Mouse (Mus musculus): ENCODE results near the gene Slc43a2. TPM values are rescaled to one million over a fixed set of nuclear protein-coding genes. Genes with fewer than 3 reads are reported as not detected.

The Slc43a2 gene
- polyA plus RNA-seq, 2 experiments from 2014 or later = 17.3 to 27.2 TPM

DNA sequence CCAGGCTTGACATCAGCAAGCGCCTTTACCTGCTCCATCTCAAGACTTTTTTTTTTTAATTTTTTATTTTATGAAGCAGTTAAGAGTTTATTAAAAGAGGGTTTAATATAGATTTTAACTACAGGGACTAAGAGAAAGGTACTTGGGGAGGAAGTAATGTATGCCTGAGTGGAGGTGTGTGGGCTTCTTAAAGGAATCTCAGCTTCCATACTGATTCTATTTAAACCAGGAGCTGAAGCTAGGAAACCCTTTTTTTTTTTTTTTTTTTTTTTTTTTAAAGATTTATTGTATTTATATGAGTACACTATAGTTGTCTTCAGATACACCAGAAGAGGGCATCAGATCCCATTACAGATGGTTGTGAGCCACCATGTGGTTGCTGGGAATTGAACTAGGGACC lies 83.3 kb downstream of the Slc43a2 start:
- ATAC-seq = no peak

DNA sequence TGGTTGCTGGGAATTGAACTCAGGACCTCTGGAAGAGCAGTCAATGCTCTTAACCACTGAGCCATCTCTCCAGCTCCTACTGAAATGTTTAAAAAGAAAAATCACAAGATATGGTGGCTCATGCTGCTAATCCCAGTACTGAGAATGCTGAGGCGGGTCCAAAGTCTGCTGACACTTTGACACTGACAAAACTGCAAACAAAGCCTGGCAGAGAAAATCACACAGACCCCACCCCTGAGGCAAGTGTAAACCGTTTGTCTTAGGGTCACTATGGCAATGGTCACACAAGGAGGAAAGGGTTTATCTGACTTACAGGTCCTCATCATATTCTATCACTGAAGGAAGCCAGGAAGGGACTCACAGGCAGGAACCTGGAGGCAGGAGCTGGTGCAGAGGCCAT lies 84.1 kb downstream of the Slc43a2 start:
- ATAC-seq = no peak

DNA sequence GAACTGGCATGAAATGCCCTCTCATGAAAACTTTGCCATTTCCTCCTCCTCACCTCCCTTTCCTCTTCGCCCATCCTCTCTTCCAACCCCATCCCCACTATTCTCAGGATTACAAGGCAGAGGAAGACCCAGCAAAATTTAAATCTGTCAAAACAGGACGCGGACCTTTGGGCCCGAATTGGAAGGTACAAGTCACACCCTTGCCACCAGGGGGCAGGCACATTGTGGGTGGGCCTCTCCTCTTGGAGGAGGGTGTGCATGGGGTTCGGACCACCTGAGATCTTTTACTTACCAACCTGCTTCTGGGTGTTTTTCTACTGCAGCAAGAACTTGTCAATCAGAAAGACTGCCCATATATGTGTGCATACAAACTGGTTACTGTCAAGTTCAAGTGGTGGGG lies 87.6 kb downstream of the Slc43a2 start:
- ATAC-seq = no peak

DNA sequence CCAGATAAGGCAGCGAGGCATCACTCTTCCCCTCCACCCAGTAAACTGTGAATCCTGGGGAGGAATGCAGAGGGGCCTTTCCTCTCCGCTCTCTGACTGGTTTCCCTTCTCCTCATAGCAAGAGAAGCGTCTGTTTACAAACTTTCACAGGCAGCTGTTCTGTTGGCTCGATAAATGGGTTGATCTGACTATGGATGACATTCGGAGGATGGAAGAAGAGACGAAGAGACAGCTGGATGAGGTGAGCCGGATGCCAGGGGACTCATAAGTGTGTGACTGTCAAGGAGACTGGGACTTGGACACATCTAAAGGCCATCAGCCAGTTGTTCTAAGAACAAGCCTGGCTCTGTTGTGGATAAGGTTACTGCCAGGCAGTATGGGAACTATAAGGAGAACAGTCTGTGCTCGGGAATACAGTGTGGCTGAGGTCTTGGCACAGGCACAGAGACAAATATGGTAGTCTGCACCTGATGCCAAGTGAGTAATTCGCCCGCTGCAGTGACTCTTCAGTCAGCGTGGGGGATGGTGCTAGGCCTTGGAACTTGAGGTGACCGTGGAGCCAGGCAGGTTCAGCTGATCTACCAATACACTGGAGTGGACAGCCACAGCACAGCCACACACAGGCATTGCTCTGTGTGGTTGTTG lies 88.8 kb downstream of the Slc43a2 start:
- ATAC-seq = no peak

DNA sequence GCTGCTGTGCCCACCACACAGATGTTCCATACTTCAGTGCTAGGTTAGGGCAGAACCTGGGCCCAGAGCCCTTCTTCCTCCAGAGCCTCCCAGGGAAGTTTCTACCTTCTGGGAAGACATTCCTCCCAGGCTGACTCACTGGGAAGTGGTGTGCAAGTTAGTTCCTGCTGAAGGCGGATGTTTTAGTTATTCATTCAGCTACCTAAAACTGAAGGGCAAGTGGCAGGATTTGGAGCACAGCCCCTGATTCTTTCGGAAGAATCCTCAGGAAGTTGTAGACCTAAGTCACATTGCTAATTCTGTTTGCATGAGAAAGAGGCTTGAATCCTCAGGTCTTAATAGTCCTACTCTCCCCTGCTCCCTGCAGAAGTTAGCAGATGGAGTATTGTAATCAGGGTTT lies 89.9 kb downstream of the Slc43a2 start:
- ATAC-seq = no peak

DNA sequence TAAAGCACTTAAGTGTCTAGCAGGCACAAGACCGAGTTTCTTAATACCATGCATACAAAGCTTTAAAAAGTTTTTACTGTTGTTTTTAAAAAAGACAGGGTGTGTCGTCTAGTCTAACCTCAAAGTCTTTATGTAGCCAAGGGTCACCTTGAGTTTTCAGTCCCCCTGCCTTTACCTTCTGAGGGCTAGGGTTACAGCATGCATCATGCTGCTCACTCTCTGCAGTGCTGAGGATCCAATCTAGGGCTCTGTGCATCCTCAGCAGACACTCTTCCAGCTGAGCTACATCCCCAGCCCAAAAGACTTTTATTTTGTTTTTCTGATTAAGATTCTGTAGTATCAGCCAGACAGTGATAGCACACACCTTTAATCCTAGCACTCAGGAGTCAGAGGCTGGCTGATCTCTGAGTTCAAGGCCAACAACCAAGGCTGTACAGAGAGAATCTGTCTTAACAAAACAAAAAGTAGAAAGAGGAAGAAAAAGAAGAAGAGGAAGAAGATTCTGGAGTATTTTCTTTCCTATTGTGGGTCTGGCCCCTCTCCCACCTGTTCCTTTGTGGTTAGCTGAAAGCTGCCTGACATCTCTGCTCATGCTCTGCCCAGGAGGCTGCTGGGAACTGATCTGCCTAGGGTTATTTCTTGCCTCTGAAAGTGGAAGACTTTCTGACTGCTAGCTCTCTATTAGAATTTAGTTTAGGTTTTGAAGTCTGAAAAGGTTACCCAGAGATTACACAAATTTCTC lies 91.3 kb downstream of the Slc43a2 start:
- no peak for ATAC-seq

DNA sequence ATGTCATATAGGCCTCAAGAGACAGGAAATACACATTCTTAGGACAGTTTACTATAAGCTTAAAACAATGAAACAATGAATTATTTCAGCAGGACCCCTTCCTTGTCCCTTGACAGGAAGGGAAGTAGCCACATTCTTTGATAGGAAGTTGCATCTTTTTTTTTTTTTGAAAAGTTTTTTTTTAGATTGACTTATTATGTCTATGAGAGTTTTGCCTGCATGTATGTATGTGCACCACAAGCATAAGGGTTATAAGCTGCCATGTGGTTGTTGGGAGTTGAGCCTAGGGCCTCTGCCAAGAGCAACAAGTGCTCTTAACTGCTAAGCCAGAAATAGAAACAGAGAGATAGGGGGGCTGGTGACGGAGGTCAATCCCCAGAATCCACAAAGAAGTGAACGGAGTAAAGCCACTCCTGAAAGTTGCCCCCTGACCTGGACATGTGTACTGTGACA lies 92.6 kb downstream of the Slc43a2 start:
- ATAC-seq = no peak

DNA sequence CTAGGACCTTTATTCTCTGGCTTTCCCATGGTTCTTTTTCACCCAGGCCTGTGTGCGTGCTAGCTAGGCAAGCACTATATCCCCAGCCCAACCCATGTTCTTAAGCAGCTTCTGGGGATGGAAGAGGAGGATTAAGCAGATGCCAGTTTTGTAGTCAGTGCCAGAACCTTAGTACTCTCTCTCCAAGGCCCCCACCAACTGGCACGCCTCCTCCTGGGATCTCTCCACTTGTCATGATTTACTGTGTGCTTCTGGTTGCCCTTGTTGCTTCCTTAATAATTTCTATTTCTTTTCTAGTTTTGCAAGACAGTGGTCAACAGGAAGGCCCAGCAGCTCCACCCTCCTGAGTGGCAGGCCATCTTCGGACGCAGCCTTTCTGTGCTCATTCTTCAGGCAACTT lies 94.3 kb downstream of the Slc43a2 start:
- ATAC-seq = no peak

Other genes starting within 250 kb of the Slc43a2 start
- 100 to 1,000 TPM; 214 to 322 TPM for gene Rpa1, start 183.4 kb upstream of the Slc43a2 start, polyA plus RNA-seq (2017; shearing (Covaris generic))
- gene Smyd4, start 183.3 kb upstream of the Slc43a2 start, polyA plus RNA-seq (2017; shearing (Covaris generic)) = 10 to 100 TPM; 21.2 to 31.7 TPM
- gene Serpinf1, start 109.0 kb upstream of the Slc43a2 start, polyA plus RNA-seq (2017; shearing (Covaris generic)) = 1 to 10 TPM; 3.4 to 6.9 TPM
- under 1 TPM in 1 of 2 experiments, not detected in 1; 0.32 TPM for gene Serpinf2, start 92.1 kb upstream of the Slc43a2 start, polyA plus RNA-seq (2017; shearing (Covaris generic))
- 1 to 10 TPM; 6.3 to 9.9 TPM for gene Wdr81, start 77.0 kb upstream of the Slc43a2 start, polyA plus RNA-seq (2017; shearing (Covaris generic))
- 1 to 10 TPM; 8.8 to 9.0 TPM for gene Tlcd2, start 70.0 kb upstream of the Slc43a2 start, polyA plus RNA-seq (2017; shearing (Covaris generic))
- 10 to 100 TPM; 37.0 to 42.3 TPM for gene Prpf8, start 44.9 kb upstream of the Slc43a2 start, polyA plus RNA-seq (2017; shearing (Covaris generic))
- gene Rilp, start 21.6 kb upstream of the Slc43a2 start, polyA plus RNA-seq (2017; shearing (Covaris generic)) = under 1 TPM in 1 of 2 experiments, not detected in 1; 0.56 TPM
- gene Scarf1, start 18.2 kb upstream of the Slc43a2 start, polyA plus RNA-seq (2017; shearing (Covaris generic)) = under 1 TPM; 0.85 to 0.91 TPM
- gene Pitpna, start 56.4 kb downstream of the Slc43a2 start, polyA plus RNA-seq (2017; shearing (Covaris generic)) = 10 to 100 TPM; 22.1 to 42.5 TPM
- 100 to 1,000 TPM; 123 to 160 TPM for gene Inpp5k, start 99.3 kb downstream of the Slc43a2 start, polyA plus RNA-seq (2017; shearing (Covaris generic))
- gene Myo1c, start 118.8 kb downstream of the Slc43a2 start, polyA plus RNA-seq (2017; shearing (Covaris generic)) = 10 to 100 TPM; 16.2 to 30.4 TPM
- 10 to 100 TPM; 10.4 to 15.3 TPM for gene Crk, start 147.6 kb downstream of the Slc43a2 start, polyA plus RNA-seq (2017; shearing (Covaris generic))
- 100 to 1,000 TPM; 395 to 413 TPM for gene Ywhae, start 201.2 kb downstream of the Slc43a2 start, polyA plus RNA-seq (2017; shearing (Covaris generic))